Mouse (Mus musculus): ENCODE measurements around the gene Slc7a15.

- TF ChIP-seq CTCF (IDR thresholded peaks at IDR 0.05; ENCODE audit: extremely low read depth, insufficient read depth, insufficient read length, insufficient replicate concordance) (no peak), POLR2A (IDR thresholded peaks at IDR 0.05; ENCODE audit: low read depth, low read length) (no peak)
Measured at GRCm38 (mm10) chr12:8500597-8501570, 98.0 kb downstream of the Slc7a15 start.

Data from spleen, adult 2 months (tissue).